Mouse (Mus musculus) heart, adult 2 months (tissue): ENCODE measurements around the gene Polr3b.

Experiments used
- CTCF ChIP-seq: fragments of 200-600 bp; IDR thresholded peaks from 2 replicates; pipeline ENCODE4 v1.8.1; 2022; ENCODE audit warnings: antibody characterized with exemption, mild to moderate bottlenecking, moderate library complexity
- POLR2A ChIP-seq: fragments of 200-500 bp; IDR thresholded peaks from 2 replicates; pipeline ENCODE4 v1.6.1; 2011; ENCODE audit warnings: mild to moderate bottlenecking, low read depth, low read length, control low read depth; ENCODE audit not compliant: insufficient read depth

- TF ChIP-seq CTCF (no peak), POLR2A (no peak)
These were observed 37.2 kb downstream of the Polr3b start for GRCm38 (mm10) chr10:84659281-84659680.
